Mouse (Mus musculus) naive thymus-derived CD4-positive, alpha-beta T cell, adult 2 months (primary cell): ENCODE measurements around the gene Meis2.

Experiments
- DNase-seq: peaks from one replicate; pipeline ENCODE4 v3.0.0-alpha.2; 2011; ENCODE audit warnings: low read depth

The Meis2 gene

DNA sequence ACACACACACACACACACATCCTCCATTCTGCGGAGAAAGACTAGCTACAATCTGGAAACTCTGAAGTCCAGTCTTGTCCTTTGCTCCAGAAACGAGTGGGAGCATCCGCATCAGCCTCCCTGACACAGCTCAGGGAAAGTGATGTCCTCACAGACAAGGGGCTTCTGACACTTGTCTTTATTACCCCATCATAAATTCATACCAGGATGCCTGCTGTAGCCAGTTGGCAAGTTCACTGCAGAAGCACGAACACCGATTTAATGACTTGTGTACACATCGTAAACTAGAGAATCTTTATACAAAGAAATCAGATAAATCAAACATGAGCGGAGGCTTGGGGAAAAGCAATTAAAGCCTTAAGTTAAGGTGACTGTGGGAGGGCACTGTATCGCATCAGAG lies 122.6 kb downstream of the Meis2 start:
- no peak for DNase-seq

DNA sequence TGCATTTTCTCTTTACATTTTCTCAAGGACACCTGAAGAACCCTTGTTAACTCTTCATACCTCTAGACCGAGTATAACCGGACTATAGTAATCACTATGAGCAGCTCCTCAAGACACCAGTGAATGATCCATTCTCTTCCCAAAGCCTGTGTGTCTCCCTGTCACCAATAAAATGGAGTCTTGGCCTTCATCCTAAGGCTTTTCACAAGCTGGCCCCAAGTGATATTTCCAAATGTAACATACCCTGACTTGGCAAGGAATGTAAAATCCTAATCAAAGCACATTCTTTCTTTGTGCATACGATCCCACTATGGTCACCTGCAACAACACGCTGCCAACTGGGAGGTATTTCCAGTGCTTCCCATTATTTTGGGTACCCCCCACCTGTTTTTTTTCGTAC lies 125.8 kb downstream of the Meis2 start:
- no peak for DNase-seq

DNA sequence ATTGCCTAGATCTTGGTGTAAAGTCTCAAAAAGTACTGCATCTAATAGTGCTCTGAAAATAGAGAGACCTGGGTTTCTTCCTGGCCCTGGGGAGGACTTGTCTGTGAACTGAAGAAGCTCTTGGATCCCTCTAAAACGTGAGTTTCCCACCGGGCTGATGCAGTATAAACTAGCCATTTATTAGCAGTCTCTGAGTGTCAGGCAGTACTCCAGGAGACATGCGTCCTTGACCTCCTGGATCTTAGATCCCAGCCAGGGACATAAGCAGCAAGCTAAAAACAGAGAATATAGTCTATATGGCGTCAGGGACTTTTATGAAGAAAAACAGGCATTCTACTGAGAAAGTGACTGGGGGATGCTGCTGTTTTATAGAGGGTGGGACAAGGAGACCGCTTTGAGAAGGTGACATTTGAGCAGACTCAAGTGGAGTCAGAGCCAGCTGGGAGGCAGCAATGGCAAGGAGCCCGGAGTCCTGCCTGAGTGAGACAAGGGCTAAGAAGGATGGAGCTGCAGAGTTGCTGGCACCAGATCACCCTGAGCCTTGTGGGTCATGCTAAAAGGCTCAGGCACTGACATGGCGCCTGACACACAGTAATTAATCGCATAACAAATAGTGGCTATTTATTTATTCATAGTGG lies 126.6 kb downstream of the Meis2 start:
- DNase-seq: no peak

DNA sequence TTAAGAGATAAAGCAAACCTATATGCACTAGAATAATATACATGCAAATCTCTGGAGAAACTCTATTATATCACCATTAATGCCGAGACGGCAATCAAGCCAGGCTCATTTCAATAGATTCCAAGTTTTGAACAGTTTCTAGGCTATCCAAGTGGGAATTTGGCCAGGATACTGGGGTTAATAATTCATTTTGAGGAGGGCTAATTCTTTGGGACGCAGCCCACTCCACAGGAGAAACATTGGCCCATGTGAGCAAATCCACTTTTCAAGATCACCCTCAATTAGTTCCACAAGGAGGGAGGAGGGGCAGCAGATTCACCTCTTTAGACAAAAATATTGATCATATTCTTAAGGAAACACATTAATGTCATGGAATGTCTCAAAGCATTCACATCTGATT lies 127.3 kb downstream of the Meis2 start:
- DNase-seq: no peak

DNA sequence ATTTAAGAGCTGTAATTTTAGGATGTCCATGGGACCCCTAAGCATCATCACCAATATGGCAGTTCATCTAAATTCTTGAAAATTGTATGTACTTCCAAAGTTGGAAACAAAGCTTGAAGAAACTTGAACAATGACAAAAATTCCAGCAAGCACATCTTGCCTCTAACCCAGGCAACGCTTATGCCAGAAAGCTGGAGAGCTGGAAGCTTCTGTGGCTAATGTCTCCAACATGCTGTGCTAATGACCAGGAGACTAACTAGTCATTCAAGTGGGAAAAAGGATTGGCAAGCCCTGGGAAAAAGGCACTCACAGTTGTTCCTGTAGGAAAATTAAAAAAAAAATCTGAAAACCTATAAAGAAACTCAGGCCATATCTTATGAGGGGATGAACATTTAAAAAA lies 127.7 kb downstream of the Meis2 start:
- no peak for DNase-seq

DNA sequence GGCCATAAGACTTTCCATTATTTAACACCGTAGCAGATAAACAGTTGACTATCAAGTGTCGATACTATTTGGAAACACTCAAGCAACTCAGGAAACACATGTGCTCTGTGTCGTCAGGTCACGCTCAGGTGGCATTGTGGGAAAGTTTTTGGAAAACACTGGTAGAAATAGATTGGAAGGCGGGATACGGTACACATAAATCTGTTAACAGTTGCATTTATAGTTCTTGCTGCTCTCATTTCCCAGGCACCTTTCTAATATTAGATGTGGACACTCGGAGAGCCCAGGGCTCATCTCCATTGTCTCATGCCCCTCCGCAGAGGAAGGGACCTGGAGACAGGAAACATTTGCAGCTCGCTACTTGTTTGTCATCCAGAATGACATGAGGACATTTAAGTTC lies 128.9 kb downstream of the Meis2 start:
- DNase-seq: no peak

DNA sequence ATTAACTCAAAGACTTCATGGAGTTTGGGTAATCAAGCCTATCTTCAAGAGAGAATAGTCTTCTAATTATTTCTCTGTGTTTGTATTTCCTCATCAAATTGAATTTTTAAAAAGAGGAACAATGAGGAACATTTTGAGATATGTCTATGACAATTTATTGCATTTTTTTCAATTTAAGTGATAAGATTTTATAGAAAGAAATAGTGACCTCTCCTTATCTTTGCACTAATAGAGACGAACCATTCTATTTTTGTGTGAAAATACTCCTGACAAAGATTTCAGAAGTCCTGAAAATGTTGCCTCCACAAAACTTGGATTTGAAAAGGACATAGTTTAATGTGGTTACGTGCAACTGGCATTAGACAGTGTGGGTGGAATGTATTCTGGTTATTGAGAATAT lies 131.3 kb downstream of the Meis2 start:
- DNase-seq: no peak

DNA sequence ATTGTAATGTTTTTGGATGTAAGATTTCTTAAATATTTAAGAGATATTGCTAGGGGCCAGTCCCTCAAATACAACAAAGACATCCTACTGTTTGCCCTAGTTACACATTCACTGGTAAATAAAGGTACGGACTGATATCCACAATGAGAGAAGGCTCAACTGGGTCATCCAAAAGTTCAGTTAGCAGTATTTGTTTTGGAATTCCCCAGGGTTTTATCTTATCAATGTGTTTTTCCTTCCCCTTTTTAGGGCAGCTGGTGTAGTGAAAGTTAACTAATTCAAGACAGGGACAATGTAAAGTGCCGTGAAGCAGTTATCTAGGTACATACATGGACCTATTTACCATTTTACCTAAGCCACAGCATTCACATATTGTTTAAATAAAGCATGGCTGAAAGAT lies 132.4 kb downstream of the Meis2 start:
- DNase-seq: no peak

DNA sequence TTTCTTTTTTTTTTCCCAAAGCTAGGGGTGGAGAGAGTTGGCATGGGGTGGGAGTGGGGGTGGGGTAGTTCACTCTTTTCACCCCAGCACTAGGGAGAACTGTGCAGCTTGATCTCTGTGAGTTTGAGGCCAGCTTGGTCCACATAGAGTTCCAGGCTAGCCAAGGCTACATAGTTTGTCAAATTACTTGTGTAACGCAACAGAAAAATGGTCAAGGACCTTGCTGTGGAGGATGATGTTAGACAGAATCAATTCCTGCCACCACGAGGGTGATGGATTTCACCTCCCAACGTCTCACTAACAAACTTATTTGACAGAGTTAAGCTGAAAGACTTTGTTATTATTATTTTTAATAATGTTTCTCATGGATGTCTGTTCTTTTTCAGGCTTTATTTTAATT lies 139.9 kb downstream of the Meis2 start:
- no peak for DNase-seq

DNA sequence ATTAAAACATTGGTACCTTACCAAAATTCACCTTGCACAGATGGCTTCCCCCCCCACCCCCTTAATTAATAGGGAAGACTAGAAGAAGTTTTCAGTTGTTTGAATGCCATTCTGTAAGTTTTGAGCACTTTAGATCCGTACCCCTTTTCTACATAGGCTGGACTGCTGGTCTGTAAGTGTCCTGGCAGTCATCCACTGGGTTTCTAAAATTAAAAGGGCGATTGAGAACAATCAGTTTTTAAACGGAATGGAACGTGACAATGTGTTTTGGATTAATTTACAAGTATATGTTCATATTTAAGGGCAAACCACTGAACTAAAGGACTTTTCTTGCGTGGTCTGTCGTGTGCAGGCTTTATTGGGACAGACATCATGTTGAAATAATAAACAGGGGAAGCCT lies 141.2 kb downstream of the Meis2 start:
- DNase-seq: no peak

DNA sequence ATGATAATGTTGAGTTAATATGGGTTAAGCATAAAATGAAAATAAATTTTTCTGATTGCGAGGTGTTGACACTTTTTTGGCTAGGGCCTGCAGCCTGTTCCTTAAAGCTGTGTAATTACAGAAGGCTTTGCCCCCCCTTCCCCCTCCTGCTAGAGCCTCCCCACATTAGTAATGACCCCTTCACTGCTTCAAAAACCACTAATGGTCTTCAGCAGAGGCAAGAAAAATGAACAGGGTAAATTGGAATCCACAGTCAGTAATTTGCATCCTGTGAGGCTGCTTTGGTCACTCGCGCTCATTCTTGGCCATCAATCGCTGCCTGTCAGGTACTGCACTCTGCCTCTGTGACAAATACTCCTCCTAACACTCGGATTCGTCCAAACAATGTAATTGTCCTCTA lies 142.4 kb downstream of the Meis2 start:
- no peak for DNase-seq

DNA sequence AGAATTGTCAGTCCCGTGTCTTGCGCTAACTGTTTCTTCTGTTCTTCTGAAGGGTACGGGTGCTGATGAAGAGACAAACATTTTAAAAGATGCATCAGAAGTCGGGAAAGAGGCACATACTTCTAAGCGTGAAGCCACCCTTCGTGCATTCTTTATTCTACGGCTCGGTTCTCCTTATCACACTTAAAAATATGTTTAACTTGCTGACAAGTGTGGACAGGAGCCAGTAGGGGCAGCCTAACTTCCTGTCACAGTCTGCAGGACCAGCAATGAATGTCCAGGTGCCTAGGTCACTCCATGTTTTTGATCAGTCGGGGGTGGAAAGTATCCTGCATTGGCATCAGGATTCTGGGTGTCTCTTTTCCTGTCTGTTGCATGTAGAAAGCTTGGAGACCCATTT lies 144.0 kb downstream of the Meis2 start:
- no peak for DNase-seq

DNA sequence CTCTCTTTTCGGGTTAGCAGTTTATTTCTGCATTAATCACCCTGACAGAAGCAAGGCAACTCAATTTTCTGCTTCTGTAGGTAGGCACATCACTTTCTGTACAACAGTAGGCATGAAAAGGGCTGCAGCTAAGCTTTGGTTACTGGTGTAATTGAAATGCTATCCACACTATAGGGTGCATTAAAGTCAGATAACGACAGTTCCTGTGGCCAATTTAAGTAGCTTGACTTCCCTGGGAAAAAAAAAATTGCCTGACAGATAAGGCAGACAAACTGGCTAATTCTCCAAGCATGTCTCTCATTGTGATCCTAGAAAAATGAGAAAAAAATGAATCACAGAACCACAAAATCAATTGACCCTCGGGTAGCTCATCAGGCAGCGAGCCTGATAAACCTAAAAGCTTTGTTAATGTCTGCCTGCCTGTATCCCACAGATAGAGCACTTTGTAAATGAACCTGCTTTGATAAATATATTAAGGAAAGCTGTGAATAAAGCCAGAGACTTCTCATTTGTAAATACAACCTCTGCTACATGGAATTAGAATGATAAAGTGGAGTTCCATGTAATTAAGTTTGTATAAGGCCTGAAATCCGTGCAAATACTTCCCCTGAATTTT lies 145.2 kb downstream of the Meis2 start:
- no peak for DNase-seq

DNA sequence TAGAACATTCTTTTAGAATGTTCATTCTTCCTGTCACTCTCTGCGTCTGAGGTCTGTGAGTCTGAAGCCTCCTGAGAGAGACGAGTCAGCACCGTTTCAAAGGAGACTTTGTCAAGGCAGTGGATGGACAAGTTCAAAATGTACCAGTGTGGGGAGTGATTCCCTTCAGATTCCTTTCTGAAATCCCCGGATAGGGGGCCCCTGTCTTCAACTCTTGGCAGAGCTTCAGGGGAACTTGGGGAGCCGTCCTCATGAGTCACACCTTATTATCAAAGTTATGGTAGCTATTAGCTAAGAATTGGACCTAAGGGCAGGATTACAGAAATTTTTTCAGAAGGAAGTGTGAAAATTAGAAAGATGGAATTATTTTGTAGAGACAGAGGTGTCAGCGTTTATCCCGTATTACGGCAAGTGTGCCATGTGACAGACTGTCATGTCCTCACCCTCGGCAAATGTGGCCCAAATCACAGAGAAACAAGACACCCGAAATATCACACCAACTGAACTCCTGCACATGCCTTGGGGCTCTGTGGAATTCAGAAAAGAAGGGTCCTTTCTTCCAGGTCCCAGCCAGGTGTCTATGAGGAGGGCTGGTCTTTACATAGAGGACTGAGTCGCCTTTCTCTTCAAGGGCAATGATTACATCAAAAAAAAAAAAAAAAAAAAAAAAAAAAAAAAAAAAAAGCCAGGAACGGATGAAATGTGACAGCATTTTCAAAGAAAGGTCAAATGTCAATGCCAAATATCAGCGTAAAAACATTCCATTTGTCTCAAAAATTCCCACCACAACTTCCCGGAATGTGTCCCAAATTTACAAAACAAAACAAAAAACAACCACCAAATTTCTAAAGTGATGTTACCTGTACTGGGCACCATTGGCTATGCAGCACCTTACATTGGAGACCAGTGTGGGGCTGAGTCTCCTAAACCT lies 146.2 kb downstream of the Meis2 start:
- no peak for DNase-seq

DNA sequence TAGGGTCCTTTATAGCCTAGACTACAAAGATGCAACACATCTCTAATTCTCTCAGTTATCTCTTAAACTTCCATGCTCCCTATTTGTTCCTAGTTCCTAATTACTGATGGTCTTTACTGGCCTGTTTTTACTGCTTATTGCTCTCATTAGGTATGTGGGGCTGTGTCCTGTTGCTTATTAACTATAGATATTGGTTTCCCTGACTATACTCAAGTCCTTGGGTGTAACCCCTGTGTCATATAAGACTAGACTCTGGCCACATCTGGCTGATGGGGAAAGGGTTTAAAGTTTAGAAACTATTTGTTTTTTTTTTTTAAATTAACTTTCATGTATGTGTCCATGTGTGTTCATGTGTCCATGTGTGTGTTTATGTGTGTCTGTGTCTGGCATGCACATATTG lies 147.1 kb downstream of the Meis2 start:
- DNase-seq: no peak

DNA sequence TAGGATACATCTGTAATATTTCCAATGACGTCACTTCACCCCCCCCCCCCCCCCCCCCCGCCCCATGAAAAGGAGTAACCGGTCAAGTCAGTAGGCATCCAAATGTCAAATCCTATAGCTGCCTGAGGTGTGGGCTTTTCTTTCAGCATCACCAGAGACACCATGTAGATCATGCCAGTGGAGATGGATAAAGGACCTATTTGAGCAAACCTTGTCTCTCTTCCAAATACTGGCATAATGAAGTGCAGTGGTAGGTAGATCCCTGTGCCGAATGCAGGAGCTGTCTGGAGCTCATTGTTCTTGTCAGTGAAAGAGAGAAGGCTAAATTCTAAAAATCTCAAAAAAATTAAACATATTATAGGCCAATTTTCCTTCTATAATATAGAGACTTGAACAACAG lies 151.1 kb downstream of the Meis2 start:
- DNase-seq: no peak

DNA sequence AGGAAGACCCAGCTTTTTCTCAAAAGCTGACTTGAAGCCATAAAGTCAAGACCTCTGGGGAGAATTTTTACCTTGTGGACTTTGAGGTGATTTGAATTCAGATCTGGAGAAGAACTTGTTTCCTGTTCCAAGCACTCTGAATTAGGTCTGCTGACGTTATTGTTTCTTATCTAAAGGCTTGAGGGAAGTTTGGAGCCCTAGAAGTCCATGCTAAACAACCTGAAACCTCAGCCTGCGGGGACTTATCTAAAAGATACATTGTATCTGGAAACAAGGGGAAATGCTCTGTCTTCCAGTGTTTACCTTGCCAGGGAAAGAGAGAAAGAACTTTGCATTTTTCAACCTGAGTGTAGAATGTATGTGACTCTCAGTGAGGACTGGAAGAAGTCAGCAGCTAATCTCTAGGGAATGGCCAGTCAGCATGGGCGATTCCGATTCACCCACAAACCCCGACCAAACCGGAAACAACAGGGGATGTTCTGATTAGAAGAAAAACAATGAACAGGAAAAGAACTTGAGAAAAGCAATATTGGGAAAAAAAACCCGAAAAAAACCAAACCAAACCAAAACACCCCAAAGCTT lies 152.6 kb downstream of the Meis2 start:
- no peak for DNase-seq

DNA sequence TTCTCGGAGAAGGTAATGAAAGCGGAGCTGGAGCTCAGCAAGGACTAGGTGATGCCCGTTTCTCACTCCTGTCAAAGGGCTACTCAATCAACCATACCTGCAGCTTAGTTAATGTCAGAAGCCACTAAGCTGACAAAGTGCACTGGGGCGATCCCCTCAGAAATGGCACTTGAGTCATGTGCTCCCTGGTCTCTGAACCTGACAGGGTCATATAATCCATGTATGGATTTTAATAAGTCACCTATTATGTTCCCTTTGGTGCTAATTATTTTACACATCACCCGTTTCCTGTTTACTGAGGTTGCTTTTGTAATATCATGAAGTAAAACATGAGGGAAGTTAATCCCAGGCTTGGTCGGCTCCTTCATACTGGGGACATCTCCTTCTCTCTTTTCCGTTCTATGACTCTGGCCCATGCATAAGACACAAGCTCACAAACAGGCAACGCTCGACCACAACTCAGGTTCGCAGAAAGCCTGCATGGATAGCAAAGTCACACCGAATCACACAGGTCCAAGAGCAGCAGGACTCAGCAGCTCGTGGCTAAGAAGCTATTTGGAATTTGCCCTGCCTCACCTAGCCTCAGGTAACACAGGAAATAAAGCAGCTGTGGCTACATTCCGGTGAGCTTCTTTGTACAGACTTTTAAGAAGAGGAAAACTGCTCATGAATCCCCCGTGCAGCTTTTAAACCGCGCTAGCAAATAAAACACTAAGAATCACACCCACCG lies 153.6 kb downstream of the Meis2 start:
- no peak for DNase-seq

DNA sequence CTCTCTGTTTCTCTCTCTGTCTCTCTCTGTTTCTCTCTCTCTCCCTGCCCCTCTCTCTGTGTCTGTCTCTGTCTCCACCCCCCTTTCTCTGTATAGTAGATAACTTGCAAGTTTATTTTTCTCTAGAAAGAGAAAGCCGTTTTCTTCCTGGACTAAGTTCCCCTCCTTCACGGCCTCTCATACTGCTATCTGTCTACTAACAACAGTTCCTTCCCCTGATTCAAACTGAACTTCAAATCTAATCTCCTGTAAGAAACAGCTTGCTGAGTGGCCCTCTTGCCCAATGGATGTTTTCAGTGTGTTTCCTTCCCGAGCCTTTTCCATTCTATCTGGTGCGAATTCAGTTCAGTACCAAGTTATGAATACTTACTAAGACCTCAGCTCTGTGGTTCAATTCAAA lies 155.4 kb downstream of the Meis2 start:
- no peak for DNase-seq

DNA sequence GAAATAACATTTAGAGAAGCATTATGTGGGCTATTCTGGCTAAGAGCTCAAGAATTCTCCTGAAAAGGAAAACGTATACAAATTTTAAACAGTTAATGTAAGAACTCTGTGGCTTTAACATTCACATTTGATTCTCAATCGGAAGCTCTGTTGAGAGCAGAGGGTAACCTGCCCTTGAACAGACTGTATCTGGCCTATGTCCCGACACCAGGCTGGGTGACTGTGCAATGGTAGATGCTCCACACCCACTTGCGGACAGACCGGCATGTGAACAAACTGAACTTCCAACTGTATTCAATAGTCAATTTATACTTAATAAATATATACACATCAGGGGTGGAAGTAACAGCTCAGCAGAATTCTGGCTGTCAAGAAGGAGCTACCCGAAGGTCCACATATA lies 164.6 kb downstream of the Meis2 start:
- no peak for DNase-seq

DNA sequence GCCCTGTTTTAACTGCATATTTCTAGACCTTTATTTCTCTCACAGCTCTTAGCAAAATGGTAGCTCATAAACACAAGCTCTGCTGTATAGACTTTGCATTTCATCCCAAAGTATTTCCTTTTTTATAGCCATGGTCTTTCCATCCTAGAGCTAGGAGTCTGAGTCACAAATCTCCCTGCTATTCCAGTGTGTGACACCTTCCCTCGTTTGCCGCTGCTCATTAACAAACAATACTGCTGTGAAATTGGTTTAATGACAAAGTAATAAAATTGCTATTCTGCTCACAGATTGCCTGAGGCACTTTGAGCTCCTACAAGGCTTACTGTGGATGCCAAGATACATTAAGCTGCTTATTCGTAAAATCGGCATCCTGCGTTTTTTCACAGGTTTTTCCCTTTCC lies 168.1 kb downstream of the Meis2 start:
- no peak for DNase-seq

DNA sequence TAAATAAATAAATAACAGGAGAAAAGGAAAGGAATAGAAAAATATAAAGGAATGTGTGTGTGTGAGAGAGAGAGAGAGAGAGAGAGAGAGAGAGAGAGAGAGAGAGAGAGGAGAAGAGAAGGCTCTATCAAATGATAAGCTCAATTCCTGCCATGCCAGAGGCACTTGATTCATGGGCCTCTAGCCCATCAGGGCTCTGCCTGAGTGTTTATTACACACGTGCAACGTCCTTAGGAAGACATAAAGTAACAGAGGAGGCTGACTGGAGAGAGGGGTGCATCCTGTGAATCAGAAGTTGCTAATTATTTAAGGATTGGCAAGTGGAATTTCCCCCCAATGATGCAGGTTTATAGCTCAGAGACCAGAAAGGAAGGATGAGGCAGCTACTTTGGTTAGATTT lies 168.6 kb downstream of the Meis2 start:
- DNase-seq: no peak
